Mouse (Mus musculus): ENCODE results near the gene Dpp10. TPM values are rescaled to one million over a fixed set of nuclear protein-coding genes. Genes with fewer than 3 reads are reported as not detected.

Dpp10 gene
- polyA plus RNA-seq, 1 experiment from 2014 or later: 1.1 TPM

DNA sequence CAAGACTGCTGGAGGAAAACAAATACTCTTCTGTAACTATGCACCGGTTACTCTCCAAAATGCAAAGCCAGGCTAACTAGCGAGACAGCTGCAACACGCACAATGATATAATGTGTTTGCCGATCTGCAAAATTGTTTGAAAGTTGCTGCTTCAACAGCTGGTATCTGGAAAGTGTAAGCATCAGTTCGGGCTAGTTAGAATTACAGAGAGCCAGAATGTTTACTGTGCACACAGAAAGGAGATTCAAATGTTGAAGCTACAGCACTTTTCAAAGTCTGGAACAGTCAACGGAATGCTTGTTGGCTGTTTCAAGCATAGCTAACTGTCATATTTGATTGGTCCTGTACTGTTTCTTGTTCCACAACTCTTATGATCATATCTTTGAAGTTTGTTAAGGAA is 42.6 kb downstream of the Dpp10 start:
- 27% methylated on average over 6 of the region's 6 CpGs for WGBS
- peak; percentile 56; the same call in 1 of the 2 replicates for ATAC-seq (ENCODE audit: insufficient read depth, low FRiP score)

GRCm38 (mm10) chr1:123995780-123996179 is 49.6 kb downstream of the Dpp10 start:
- no peak for ATAC-seq (ENCODE audit: insufficient read depth, low FRiP score)
- Histone ChIP-seq H3K9ac (ENCODE audit: low read length) (no peak overlapping the region), H3K36me3 (ENCODE audit: control insufficient read depth, insufficient read depth, low read length) (no peaks in the 10 kb centered on the region), H3K4me3 (replicated peaks; ENCODE audit: low read length) (no peak overlapping the region), H3K4me1 (ENCODE audit: control insufficient read depth, insufficient read depth, low read length) (no peaks in the 10 kb centered on the region), H3K4me2 (ENCODE audit: low read depth, low read length) (no peak overlapping the region), H3K27ac (ENCODE audit: low read length) (no peak overlapping the region), H3K27me3 (ENCODE audit: control insufficient read depth, insufficient read depth, low read length) (no peaks in the 10 kb centered on the region), H3K9me3 (replicated peaks; ENCODE audit: control insufficient read depth, low read length) (no peaks in the 10 kb centered on the region)
- WGBS: 84% methylated on average over 3 of the region's 3 CpGs

More for the DNA sequence above, 42.6 kb downstream of the Dpp10 start:
- Histone ChIP-seq H3K9ac (ENCODE audit: low read length) (no peak overlapping the region), H3K9me3 (replicated peaks; ENCODE audit: control insufficient read depth, low read length) (no peaks in the 10 kb centered on the region), H3K4me1 (ENCODE audit: control insufficient read depth, insufficient read depth, low read length) (no peaks in the 10 kb centered on the region), H3K4me3 (replicated peaks; ENCODE audit: low read length) (no peak overlapping the region), H3K27me3 (ENCODE audit: control insufficient read depth, insufficient read depth, low read length) (no peaks in the 10 kb centered on the region), H3K36me3 (ENCODE audit: control insufficient read depth, insufficient read depth, low read length) (no peaks in the 10 kb centered on the region), H3K27ac (ENCODE audit: low read length) (peak overlapping the region; percentile 14; the same call in 1 of the 2 replicates), H3K4me2 (ENCODE audit: low read depth, low read length) (no peak overlapping the region)

DNA sequence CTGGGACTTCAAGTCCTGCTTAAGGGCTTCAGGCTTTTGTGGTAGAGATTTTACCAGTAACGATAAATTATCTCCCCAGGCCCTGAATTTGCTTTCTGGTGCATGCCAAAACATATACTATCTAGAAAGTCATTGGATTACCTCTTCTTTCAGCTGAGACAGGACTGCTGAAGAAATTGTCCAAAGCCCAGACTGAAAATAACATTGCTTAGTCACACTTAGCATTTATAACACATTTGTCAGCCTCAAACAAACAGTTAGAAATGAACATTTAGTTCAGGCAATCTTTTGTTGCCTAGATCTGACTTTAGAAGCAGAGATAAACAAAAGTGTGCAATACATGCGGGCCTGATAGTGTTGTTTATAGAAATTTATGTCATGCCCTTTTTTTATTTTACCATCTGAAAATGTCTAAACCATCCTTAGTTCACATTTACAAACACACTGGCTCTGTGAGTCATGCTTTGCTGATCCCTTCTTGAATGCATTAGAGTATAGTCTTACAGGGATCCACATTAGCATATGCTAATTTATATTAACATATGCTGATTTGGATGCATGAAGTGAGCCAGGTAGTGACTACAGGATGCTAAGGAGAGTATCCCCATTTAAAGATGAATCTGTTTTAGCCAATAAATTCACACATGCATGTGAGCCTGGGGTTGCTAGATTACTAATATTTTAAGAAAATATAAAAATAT is 59.9 kb downstream of the Dpp10 start:
- H3K9ac ChIP-seq (ENCODE audit: low read length): no peak overlapping the region
- 54% methylated on average over 2 of the region's 2 CpGs for WGBS
- no peak overlapping the region for H3K27ac ChIP-seq (ENCODE audit: low read length)
- H3K27me3 ChIP-seq (ENCODE audit: control insufficient read depth, insufficient read depth, low read length): no peaks in the 10 kb centered on the region
- no peak overlapping the region for H3K4me2 ChIP-seq (ENCODE audit: low read depth, low read length)
- H3K9me3 ChIP-seq (replicated peaks; ENCODE audit: control insufficient read depth, low read length): no peaks in the 10 kb centered on the region
- H3K36me3 ChIP-seq (ENCODE audit: control insufficient read depth, insufficient read depth, low read length): no peaks in the 10 kb centered on the region
- no peak overlapping the region for H3K4me3 ChIP-seq (replicated peaks; ENCODE audit: low read length)
- no peak for ATAC-seq (ENCODE audit: insufficient read depth, low FRiP score)
- no peaks in the 10 kb centered on the region for H3K4me1 ChIP-seq (ENCODE audit: control insufficient read depth, insufficient read depth, low read length)

DNA sequence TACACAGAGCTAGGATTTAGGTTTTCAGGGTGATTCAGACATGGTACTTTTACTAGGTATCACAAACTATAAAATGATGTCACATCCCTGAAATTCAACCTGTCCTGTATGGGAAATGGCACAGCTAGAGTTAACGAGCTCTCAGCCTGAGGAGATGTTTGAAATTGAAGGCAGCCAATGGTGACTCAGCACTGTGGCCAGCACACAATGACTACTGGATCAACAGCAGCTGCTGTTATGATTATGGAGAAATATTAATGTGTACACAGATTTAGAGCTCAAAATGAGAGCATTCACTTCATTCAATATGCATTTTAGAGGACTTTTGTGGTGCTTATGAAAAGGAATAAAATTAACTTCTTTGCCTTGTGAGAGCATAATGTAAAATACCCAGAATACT is 66.8 kb downstream of the Dpp10 start:
- 47% methylated on average over 1 of the region's 1 CpGs for WGBS
- no peak overlapping the region for H3K4me2 ChIP-seq (ENCODE audit: low read depth, low read length)
- H3K4me3 ChIP-seq (replicated peaks; ENCODE audit: low read length): no peak overlapping the region
- no peak overlapping the region for H3K27ac ChIP-seq (ENCODE audit: low read length)
- H3K9ac ChIP-seq (ENCODE audit: low read length): no peak overlapping the region
- H3K4me1 ChIP-seq (ENCODE audit: control insufficient read depth, insufficient read depth, low read length): no peaks in the 10 kb centered on the region
- no peaks in the 10 kb centered on the region for H3K36me3 ChIP-seq (ENCODE audit: control insufficient read depth, insufficient read depth, low read length)
- no peaks in the 10 kb centered on the region for H3K9me3 ChIP-seq (replicated peaks; ENCODE audit: control insufficient read depth, low read length)
- no peaks in the 10 kb centered on the region for H3K27me3 ChIP-seq (ENCODE audit: control insufficient read depth, insufficient read depth, low read length)
- no peak for ATAC-seq (ENCODE audit: insufficient read depth, low FRiP score)

DNA sequence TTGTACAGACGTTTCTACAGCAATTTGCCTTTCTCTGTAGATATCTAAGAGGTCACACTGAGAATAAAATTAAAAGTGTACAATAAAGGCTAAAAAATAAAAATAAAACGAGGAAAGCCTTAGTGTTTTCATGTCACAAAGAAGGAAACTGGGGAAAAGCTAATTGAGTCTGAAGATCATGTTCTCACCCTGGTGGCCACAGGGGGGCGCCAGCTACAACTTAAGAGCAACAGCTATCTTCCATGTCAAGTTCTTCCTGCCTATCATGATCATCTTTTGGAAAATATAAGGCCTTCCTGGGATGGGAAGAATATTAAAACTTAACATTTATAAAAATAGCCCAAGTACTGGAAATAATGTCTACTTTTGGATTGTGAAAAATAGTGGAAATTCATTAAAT is 70.7 kb downstream of the Dpp10 start:
- Histone ChIP-seq H3K4me3 (replicated peaks; ENCODE audit: low read length) (no peak overlapping the region), H3K36me3 (ENCODE audit: control insufficient read depth, insufficient read depth, low read length) (no peaks in the 10 kb centered on the region), H3K27me3 (ENCODE audit: control insufficient read depth, insufficient read depth, low read length) (no peaks in the 10 kb centered on the region), H3K9ac (ENCODE audit: low read length) (no peak overlapping the region), H3K9me3 (replicated peaks; ENCODE audit: control insufficient read depth, low read length) (no peaks in the 10 kb centered on the region), H3K4me1 (ENCODE audit: control insufficient read depth, insufficient read depth, low read length) (no peaks in the 10 kb centered on the region), H3K27ac (ENCODE audit: low read length) (no peak overlapping the region), H3K4me2 (ENCODE audit: low read depth, low read length) (no peak overlapping the region)
- 23% methylated on average over 3 of the region's 3 CpGs for WGBS
- no peak for ATAC-seq (ENCODE audit: insufficient read depth, low FRiP score)

GRCm38 (mm10) chr1:123946149-123946548 is 99.2 kb downstream of the Dpp10 start:
- WGBS: 80% methylated on average over 4 of the region's 4 CpGs
- Histone ChIP-seq H3K4me2 (ENCODE audit: low read depth, low read length) (no peak overlapping the region), H3K9me3 (replicated peaks; ENCODE audit: control insufficient read depth, low read length) (no peaks in the 10 kb centered on the region), H3K27ac (ENCODE audit: low read length) (no peak overlapping the region), H3K36me3 (ENCODE audit: control insufficient read depth, insufficient read depth, low read length) (no peaks in the 10 kb centered on the region), H3K27me3 (ENCODE audit: control insufficient read depth, insufficient read depth, low read length) (no peaks in the 10 kb centered on the region), H3K4me1 (ENCODE audit: control insufficient read depth, insufficient read depth, low read length) (no peaks in the 10 kb centered on the region), H3K4me3 (replicated peaks; ENCODE audit: low read length) (no peak overlapping the region), H3K9ac (ENCODE audit: low read length) (no peak overlapping the region)
- ATAC-seq (ENCODE audit: insufficient read depth, low FRiP score): no peak

DNA sequence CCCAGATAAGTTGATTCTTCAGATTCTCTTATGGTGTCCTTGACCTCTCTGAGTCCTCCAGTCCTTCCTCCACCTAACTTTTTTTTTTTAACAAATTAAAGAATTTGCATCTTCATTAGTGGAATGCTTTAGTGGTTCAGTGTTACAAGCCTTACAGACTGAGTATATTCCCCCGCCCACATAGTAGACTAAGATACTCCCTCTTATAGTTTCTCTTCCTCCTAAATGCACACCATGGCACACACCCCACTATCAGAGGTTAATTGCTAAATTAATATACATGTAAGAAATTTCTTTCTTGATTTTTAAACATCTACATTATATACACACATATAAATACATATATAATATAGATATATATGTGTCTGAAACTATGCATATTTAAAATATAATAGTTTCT is 104.5 kb downstream of the Dpp10 start:
- ATAC-seq (ENCODE audit: insufficient read depth, low FRiP score): no peak
- no peaks in the 10 kb centered on the region for H3K9me3 ChIP-seq (replicated peaks; ENCODE audit: control insufficient read depth, low read length)

GRCm38 (mm10) chr1:123933812-123934727 is 111.3 kb downstream of the Dpp10 start:
- no peaks in the 10 kb centered on the region for H3K36me3 ChIP-seq (ENCODE audit: control insufficient read depth, insufficient read depth, low read length)
- no peak overlapping the region for H3K4me2 ChIP-seq (ENCODE audit: low read depth, low read length)

More for the DNA sequence above, 104.5 kb downstream of the Dpp10 start:
- H3K4me2 ChIP-seq (ENCODE audit: low read depth, low read length): no peak overlapping the region
- 89% methylated on average over 1 of the region's 1 CpGs for WGBS
- H3K27me3 ChIP-seq (ENCODE audit: control insufficient read depth, insufficient read depth, low read length): no peaks in the 10 kb centered on the region
- H3K9ac ChIP-seq (ENCODE audit: low read length): no peak overlapping the region
- no peaks in the 10 kb centered on the region for H3K4me1 ChIP-seq (ENCODE audit: control insufficient read depth, insufficient read depth, low read length)
- no peak overlapping the region for H3K27ac ChIP-seq (ENCODE audit: low read length)
- H3K4me3 ChIP-seq (replicated peaks; ENCODE audit: low read length): no peak overlapping the region
- no peaks in the 10 kb centered on the region for H3K36me3 ChIP-seq (ENCODE audit: control insufficient read depth, insufficient read depth, low read length)

GRCm38 (mm10) chr1:123928003-123928370 is 117.4 kb downstream of the Dpp10 start:
- Histone ChIP-seq H3K27ac (ENCODE audit: low read length) (no peak overlapping the region), H3K9me3 (replicated peaks; ENCODE audit: control insufficient read depth, low read length) (no peaks in the 10 kb centered on the region), H3K9ac (ENCODE audit: low read length) (no peak overlapping the region), H3K4me1 (ENCODE audit: control insufficient read depth, insufficient read depth, low read length) (no peaks in the 10 kb centered on the region), H3K4me2 (ENCODE audit: low read depth, low read length) (no peak overlapping the region), H3K27me3 (ENCODE audit: control insufficient read depth, insufficient read depth, low read length) (no peaks in the 10 kb centered on the region), H3K4me3 (replicated peaks; ENCODE audit: low read length) (no peak overlapping the region), H3K36me3 (ENCODE audit: control insufficient read depth, insufficient read depth, low read length) (no peaks in the 10 kb centered on the region)
- WGBS: 67% methylated on average over 3 of the region's 3 CpGs
- ATAC-seq (ENCODE audit: insufficient read depth, low FRiP score): no peak

More at GRCm38 (mm10) chr1:123933812-123934727, 111.3 kb downstream of the Dpp10 start:
- no peak overlapping the region for H3K27ac ChIP-seq (ENCODE audit: low read length)
- 57% methylated on average over 7 of the region's 7 CpGs for WGBS
- H3K4me3 ChIP-seq (replicated peaks; ENCODE audit: low read length): no peak overlapping the region
- no peaks in the 10 kb centered on the region for H3K4me1 ChIP-seq (ENCODE audit: control insufficient read depth, insufficient read depth, low read length)
- H3K9ac ChIP-seq (ENCODE audit: low read length): no peak overlapping the region
- no peak for ATAC-seq (ENCODE audit: insufficient read depth, low FRiP score)
- no peaks in the 10 kb centered on the region for H3K27me3 ChIP-seq (ENCODE audit: control insufficient read depth, insufficient read depth, low read length)
- H3K9me3 ChIP-seq (replicated peaks; ENCODE audit: control insufficient read depth, low read length): no peaks in the 10 kb centered on the region

All from stomach, embryonic 16.5 days (tissue).